Mouse (Mus musculus) hindbrain, embryonic 13.5 days (tissue): ENCODE measurements at regions not wholly inside any gene's neighbourhood (a gene's known extent, or its start where the extent isn't known, plus 50 kb on each side); places are given as distances from the start of the nearest gene placed in this dataset.

Source experiments
- ATAC-seq: fragments of 200-750 bp; cut with Nextera tagmentation; 2 replicates; pipeline ENCODE4 v1.8.0; 2017; ENCODE audit warnings: moderate TSS enrichment; ENCODE audit not compliant: low FRiP score
- H3K27ac ChIP-seq: fragments of 300-500 bp; sonication (generic); 2 replicates; pipeline ENCODE4 v1.5.1; 2015; ENCODE audit warnings: inconsistent platforms, mild to moderate bottlenecking, moderate library complexity
- H3K27me3 ChIP-seq: fragments of 300-500 bp; sonication (generic); 2 replicates; pipeline ENCODE4 v1.6.1; 2015; ENCODE audit warnings: mild to moderate bottlenecking, inconsistent platforms
- H3K36me3 ChIP-seq: fragments of 300-500 bp; sonication (generic); 2 replicates; pipeline ENCODE4 v1.6.1; 2015; ENCODE audit warnings: mild to moderate bottlenecking, inconsistent platforms
- H3K4me1 ChIP-seq: fragments of 300-500 bp; sonication (generic); replicated peaks from 2 replicates; pipeline ENCODE4 v1.6.1; 2015; ENCODE audit warnings: inconsistent platforms
- H3K4me2 ChIP-seq: fragments of 300-500 bp; sonication (generic); 2 replicates; pipeline ENCODE4 v1.6.1; 2015; ENCODE audit warnings: inconsistent platforms, mild to moderate bottlenecking, moderate library complexity
- H3K4me3 ChIP-seq: fragments of 300-500 bp; sonication (generic); 2 replicates; pipeline ENCODE4 v1.5.1; 2015; ENCODE audit warnings: mild to moderate bottlenecking, inconsistent platforms
- H3K9ac ChIP-seq: fragments of 300-500 bp; sonication (generic); 2 replicates; pipeline ENCODE4 v1.6.1; 2015; ENCODE audit warnings: mild to moderate bottlenecking, inconsistent platforms
- H3K9me3 ChIP-seq: fragments of 300-500 bp; sonication (generic); 2 replicates; pipeline ENCODE4 v1.6.1; 2016; ENCODE audit warnings: inconsistent platforms
- WGBS: fragments of 180-500 bp; shearing (Covaris S2); methylation state at CpG from one replicate; pipeline ENCODE4 v1.1.7; 2015; 5-methylcytosine and 5-hydroxymethylcytosine counted together

DNA sequence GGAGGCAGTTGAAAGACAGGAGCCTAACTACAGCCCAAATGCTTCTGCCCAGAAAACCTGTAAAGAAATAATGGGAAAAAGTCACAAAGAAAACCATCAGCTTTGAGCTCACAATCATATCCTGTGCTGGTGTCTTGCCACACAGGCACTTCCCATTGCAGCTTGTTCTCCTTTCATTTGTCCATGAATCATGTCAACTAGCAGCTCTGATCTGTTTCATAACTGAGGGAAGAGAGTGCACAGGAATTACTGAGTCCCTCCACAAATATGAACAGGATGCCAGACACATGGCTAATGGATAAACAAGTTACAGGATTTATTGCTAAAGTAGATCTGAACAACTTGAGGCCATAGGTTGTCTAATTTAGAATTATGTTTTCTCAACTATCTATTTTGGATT is 286.2 kb downstream of the Rnf144a start:
- Histone ChIP-seq H3K9ac (no peak overlapping the region), H3K4me1 (peaks cover 21% of the 10 kb centered on the region)

DNA sequence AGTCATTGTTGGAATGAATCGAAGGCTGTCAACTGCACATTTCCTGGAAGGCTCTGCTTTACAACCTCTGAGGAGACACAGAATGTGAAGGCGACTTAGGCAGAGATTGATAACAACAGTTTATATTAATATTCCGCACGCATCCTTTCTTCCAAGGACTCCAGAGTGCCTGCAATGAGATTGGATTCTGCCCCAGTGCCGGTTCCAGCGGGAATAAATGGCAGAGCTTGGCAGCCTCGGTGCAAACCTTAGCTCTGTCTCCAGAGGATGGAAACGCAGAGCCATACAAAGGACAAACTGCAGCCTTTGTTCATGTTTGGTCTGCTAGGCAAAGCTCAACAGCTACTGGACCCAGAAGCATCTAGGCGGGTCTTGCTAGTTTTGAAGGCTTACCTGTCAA is 288.8 kb downstream of the Rnf144a start:
- H3K9me3 ChIP-seq = no peaks in the 10 kb centered on the region
- no peaks in the 10 kb centered on the region for H3K27me3 ChIP-seq
- H3K4me2 ChIP-seq = no peak overlapping the region
- peak overlapping the region; percentile 1; the same call in 1 of the 2 replicates for H3K9ac ChIP-seq
- peaks cover 21% of the 10 kb centered on the region for H3K4me1 ChIP-seq
- ATAC-seq = peak; percentile 46; the same call in 1 of the 2 replicates
- WGBS = 59% methylated on average over 9 of the region's 9 CpGs
- H3K27ac ChIP-seq = peak overlapping the region; percentile 53
- H3K36me3 ChIP-seq = no peaks in the 10 kb centered on the region
- no peak overlapping the region for H3K4me3 ChIP-seq

More for the DNA sequence above, 286.2 kb downstream of the Rnf144a start:
- Histone ChIP-seq H3K4me3 (no peak overlapping the region), H3K4me2 (no peak overlapping the region), H3K9me3 (no peaks in the 10 kb centered on the region), H3K27me3 (no peaks in the 10 kb centered on the region), H3K36me3 (no peaks in the 10 kb centered on the region), H3K27ac (no peak overlapping the region)
- no peak for ATAC-seq

DNA sequence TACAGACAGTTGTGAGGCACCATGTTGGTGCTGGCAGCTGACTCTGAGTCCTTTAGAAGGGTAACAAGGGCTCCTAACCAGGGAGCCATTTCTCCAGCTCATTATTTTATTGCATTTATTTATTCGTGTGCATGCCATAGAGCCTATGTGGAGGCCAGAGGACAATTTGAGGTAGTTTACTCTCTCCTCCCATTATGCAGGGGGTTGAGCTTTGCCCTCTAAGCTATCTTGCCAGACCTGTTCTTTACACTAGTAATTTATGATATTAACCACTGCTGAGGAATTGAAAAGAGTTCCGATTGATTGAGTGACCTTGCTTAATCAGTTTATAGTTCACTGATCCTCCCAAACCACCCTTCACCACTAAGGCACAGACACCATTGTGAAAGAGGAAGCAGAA is 290.8 kb downstream of the Rnf144a start:
- H3K4me2 ChIP-seq = no peak overlapping the region
- H3K9me3 ChIP-seq = no peaks in the 10 kb centered on the region
- WGBS = 83% methylated on average over 2 of the region's 2 CpGs
- peaks cover 21% of the 10 kb centered on the region for H3K4me1 ChIP-seq
- H3K4me3 ChIP-seq = no peak overlapping the region
- no peak overlapping the region for H3K9ac ChIP-seq
- H3K27me3 ChIP-seq = no peaks in the 10 kb centered on the region
- no peak for ATAC-seq
- no peak overlapping the region for H3K27ac ChIP-seq
- H3K36me3 ChIP-seq = no peaks in the 10 kb centered on the region

DNA sequence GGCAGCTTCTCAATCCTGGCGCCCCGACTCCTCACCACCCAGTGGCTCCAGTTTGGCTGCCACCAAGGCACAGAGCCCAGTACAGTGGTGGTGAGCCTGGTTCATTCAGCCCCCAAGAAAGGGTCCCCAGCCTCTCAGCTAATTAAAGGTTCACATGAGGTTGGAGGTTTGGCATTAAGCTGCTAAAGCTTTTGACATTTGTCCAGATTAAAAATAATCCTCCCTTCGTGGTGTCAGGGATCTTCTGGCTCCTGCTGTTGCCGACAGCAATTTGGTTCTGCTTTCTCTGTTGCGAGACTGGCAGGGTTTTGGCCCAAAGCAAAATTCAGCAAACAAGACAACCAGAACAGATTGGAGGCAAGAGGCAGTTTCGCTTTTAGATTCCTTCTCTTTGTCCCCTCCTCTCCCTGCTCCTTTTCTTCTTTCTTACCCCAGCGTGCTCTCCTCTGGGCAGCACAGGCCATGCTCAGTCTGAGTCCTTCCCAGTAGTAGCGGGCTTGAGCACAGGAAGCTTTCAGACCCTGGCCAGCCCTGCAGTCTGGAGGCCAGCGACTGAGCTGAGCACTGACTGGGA is 299.6 kb downstream of the Rnf144a start:
- Histone ChIP-seq H3K4me3 (no peak overlapping the region), H3K4me2 (no peak overlapping the region), H3K4me1 (peaks cover 18% of the 10 kb centered on the region), H3K36me3 (no peaks in the 10 kb centered on the region), H3K27me3 (no peaks in the 10 kb centered on the region), H3K9me3 (no peaks in the 10 kb centered on the region), H3K27ac (peak overlapping the region; percentile 49), H3K9ac (0 out of 2 replicates have a peak overlapping the region, but pooled peaks have one; percentile 0)
- 54% methylated on average over 9 of the region's 9 CpGs for WGBS
- ATAC-seq = no peak

DNA sequence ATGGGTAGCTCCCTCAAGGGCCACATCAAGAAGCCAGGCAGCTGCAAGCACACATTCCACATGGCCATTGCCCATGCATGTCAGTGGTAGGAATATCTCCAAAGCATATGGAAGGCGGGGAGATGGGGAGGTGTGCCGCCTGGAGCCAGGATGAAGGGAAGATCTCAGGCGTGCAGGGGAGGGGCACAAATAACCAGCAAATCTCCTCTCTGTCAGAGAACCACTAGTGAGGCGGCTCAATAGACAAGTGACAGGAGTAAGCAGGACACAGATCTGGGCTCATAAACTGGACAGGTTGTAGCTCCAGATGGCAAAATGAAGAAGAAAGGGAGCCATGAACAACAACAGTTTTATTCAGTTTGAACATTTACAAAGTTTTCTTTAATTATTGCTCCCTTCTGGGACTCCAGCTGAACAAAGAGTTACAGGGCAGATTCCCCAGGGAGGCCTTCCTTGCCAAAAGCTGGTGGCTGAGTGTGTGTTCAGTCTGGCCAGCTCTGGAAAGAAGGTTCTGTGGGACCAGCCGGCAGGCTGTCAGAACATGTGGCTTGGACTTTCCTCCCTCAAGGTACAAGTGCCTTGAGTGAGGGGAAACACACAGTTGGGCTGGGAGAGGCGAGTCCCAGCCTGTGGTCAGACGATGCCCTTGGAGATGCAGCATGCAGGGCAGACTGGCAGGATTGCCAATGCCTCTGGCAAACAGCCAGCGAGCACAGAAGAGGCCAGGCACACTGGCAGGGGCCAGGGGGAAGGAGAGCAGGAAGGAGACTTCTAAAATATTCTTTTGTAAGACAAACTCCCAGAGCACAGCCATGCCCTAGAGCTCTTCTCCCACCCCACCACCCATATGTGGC is 302.7 kb downstream of the Rnf144a start:
- no peak overlapping the region for H3K9ac ChIP-seq
- no peak overlapping the region for H3K4me2 ChIP-seq
- H3K4me3 ChIP-seq = no peak overlapping the region
- ATAC-seq = peak; percentile 76
- H3K27me3 ChIP-seq = no peaks in the 10 kb centered on the region
- H3K4me1 ChIP-seq = peaks cover 18% of the 10 kb centered on the region
- no peaks in the 10 kb centered on the region for H3K36me3 ChIP-seq
- H3K9me3 ChIP-seq = no peaks in the 10 kb centered on the region
- WGBS = 68% methylated on average over 8 of the region's 8 CpGs
- H3K27ac ChIP-seq = peak overlapping the region; percentile 49

DNA sequence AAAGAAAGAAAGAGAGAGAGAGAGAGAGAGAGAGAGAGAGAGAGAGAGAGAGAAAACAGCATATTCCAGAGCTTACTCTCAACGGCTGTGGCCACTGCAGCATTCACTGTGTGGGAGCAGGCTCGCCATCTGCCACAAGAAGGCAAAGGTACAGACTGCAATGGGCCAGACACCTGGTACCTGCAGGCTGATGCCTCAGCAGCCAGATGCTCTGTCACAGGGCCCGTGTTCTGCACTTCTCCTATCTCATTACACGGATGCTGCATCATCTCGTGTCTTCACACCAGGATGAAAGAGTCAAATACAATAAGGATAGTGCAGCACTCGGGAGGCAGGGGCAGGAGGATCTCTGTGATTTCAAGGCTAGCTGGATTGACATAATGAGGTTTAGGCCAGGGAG is 305.2 kb downstream of the Rnf144a start:
- Histone ChIP-seq H3K9ac (no peak overlapping the region), H3K36me3 (no peaks in the 10 kb centered on the region), H3K9me3 (no peaks in the 10 kb centered on the region), H3K27me3 (no peaks in the 10 kb centered on the region), H3K4me2 (no peak overlapping the region), H3K4me1 (peaks cover 14% of the 10 kb centered on the region), H3K27ac (no peak overlapping the region), H3K4me3 (no peak overlapping the region)
- 89% methylated on average over 6 of the region's 6 CpGs for WGBS
- ATAC-seq = no peak

DNA sequence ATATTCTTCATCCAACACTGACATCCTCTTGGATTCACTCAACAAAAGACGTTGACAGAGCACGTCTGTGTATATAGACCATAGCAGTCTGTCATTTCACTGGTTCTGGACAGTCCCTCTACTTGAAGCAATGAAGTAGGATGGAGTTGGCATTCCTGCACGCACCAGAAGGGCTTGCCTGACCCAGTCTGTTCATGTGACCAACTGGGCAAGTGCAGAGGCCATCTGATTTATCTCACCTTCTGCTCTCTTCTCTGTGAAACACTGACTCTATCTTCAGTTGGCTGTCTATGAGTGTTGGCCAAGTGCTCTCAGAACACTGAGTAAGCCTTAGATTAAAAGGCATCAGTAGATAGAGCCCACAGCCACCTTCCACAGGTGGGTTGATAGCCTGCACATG is 310.7 kb downstream of the Rnf144a start:
- no peak for ATAC-seq
- Histone ChIP-seq H3K4me3 (no peak overlapping the region), H3K9me3 (no peaks in the 10 kb centered on the region), H3K27ac (no peak overlapping the region), H3K27me3 (no peaks in the 10 kb centered on the region), H3K9ac (no peak overlapping the region), H3K4me2 (no peak overlapping the region), H3K36me3 (no peaks in the 10 kb centered on the region), H3K4me1 (no peaks in the 10 kb centered on the region)
- 89% methylated on average over 3 of the region's 3 CpGs for WGBS

DNA sequence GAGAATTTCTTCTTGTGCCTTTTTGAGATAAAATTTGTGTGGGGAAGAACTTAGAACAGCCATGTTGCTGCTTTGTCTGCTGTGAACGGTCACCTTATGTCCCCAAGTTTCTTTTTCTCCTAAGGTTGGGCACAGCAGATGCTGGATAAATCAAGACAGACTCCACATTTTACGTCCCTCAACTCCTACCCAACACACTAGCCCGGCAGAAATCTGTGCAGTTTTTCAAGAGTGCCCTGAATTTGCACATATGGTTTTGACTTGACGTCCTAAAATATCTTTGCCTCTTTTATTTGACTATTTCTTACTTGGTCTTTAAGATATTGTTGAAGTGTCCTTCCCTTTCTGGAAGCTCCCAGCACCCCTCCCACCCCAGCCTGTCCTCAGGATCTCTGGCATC is 312.7 kb downstream of the Rnf144a start:
- Histone ChIP-seq H3K9me3 (no peaks in the 10 kb centered on the region), H3K36me3 (no peaks in the 10 kb centered on the region), H3K4me3 (no peak overlapping the region), H3K27ac (no peak overlapping the region), H3K9ac (no peak overlapping the region), H3K27me3 (no peaks in the 10 kb centered on the region), H3K4me2 (no peak overlapping the region), H3K4me1 (no peaks in the 10 kb centered on the region; the same call in 1 of the 2 replicates)
- ATAC-seq = no peak
- WGBS = 94% methylated on average over 4 of the region's 4 CpGs

DNA sequence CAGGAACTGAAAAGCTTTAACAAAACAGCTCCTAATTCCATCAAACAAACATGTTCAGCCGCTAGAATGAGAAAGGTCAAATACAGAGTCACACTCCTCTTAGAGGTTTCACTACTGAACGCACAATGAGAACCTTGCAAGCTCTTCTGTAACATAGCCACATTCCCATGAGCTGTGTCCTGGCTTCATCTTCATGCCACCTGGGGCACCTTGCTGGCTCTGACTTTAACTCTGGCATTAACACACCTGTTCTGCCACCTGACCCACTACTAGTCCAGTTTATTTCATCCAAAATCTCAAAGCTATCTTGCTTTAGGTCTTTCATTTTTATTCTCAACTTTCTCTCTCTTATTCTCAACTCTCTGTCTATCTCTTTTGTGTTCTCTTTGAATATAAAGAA is 314.9 kb downstream of the Rnf144a start:
- no peak overlapping the region for H3K4me3 ChIP-seq
- 88% methylated on average over 2 of the region's 2 CpGs for WGBS
- no peaks in the 10 kb centered on the region for H3K36me3 ChIP-seq
- no peaks in the 10 kb centered on the region for H3K9me3 ChIP-seq
- H3K4me2 ChIP-seq = no peak overlapping the region
- H3K9ac ChIP-seq = no peak overlapping the region
- no peaks in the 10 kb centered on the region; the same call in 1 of the 2 replicates for H3K4me1 ChIP-seq
- no peak for ATAC-seq
- no peak overlapping the region for H3K27ac ChIP-seq
- no peaks in the 10 kb centered on the region for H3K27me3 ChIP-seq

DNA sequence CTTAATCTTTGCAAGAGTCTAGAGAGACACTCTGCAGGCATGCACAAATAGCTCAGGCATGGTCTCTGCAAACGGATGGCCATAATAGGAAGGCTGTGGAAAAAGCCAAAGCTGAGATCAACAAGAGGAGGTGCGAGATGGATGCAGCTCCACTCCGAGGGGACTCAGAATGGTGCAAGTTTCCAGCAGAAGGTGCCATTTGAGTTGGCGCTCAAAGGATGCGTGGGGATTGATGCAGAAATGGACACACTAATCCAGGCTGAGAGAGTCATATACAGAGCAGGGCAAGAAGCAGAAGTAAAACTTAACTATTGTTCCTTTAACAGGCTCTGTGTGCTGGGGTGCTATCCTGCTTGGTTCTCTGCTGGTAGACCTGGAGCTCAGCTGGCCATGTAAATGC is 315.9 kb downstream of the Rnf144a start:
- Histone ChIP-seq H3K27me3 (no peaks in the 10 kb centered on the region), H3K9me3 (no peaks in the 10 kb centered on the region), H3K4me2 (no peak overlapping the region), H3K4me1 (no peaks in the 10 kb centered on the region; the same call in 1 of the 2 replicates), H3K36me3 (no peaks in the 10 kb centered on the region), H3K27ac (no peak overlapping the region), H3K4me3 (no peak overlapping the region), H3K9ac (no peak overlapping the region)
- no peak for ATAC-seq
- 94% methylated on average over 5 of the region's 5 CpGs for WGBS

DNA sequence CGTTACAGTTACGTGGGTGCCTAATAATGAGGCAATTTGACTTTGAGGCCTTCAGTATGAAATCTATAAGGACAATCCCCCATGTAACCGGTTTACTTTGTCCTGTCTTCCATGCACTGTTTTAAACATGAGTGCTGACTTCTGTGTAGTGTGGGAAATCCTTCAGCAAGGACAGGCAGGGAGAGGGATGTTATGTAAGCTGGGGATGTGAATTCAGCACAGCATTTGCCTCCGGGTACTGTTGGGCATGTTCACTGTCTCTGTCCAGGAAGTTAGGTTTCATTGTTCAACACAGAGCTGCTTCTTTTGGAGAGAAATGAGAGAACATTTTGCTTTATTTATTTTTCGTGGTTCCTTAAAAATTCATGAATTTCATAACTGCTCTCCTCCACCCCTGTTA is 322.7 kb downstream of the Rnf144a start:
- H3K9ac ChIP-seq = no peak overlapping the region
- no peaks in the 10 kb centered on the region for H3K9me3 ChIP-seq
- no peak overlapping the region for H3K4me2 ChIP-seq
- no peaks in the 10 kb centered on the region for H3K36me3 ChIP-seq
- H3K4me3 ChIP-seq = no peak overlapping the region
- no peak for ATAC-seq
- 79% methylated on average over 5 of the region's 5 CpGs for WGBS
- H3K27ac ChIP-seq = no peak overlapping the region
- no peaks in the 10 kb centered on the region for H3K4me1 ChIP-seq
- H3K27me3 ChIP-seq = no peaks in the 10 kb centered on the region

DNA sequence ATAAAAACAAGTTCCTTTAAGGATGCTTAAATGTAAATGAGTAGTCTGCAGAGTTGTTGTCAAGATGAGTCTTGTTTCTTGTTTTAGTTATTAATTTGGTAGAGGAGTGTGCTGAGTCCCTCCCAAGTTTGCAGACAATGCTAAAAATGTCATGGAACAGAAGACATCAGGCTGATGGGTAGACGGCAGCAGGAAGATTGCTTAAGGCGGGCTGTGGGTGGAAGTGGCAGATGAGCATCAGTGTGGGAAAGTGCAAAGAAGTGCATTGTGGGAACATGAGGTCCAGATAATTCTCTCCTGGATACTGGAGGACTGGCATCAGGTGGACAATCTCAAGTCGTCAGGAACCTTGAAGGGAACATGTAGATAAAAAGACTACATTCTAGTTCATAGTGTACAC is 323.2 kb downstream of the Rnf144a start:
- Histone ChIP-seq H3K27me3 (no peaks in the 10 kb centered on the region), H3K27ac (no peak overlapping the region), H3K4me1 (no peaks in the 10 kb centered on the region), H3K9ac (no peak overlapping the region), H3K9me3 (no peaks in the 10 kb centered on the region), H3K4me2 (no peak overlapping the region), H3K36me3 (no peaks in the 10 kb centered on the region), H3K4me3 (no peak overlapping the region)
- no peak for ATAC-seq
- 82% methylated on average over 3 of the region's 3 CpGs for WGBS

DNA sequence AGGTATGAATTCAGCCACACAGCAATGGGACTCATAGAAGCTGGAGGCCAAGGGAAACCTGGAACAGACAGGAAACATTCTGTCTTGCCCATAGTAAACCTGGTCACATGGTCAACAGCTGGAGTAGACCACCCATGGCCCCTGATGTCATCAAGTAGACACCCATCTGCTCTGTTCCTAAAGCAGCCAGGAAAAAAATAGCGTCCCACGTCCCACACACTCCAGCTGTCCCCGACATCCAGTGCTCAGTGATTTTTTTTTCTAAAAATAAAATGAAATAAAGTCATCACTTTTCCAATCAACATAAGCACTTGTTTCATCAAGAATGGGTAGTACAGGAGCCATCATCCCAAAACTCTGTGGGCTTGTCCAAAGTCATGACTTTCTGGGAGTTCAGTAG is 326.7 kb downstream of the Rnf144a start:
- Histone ChIP-seq H3K4me2 (no peak overlapping the region), H3K4me1 (no peaks in the 10 kb centered on the region), H3K9ac (no peak overlapping the region), H3K9me3 (no peaks in the 10 kb centered on the region), H3K36me3 (no peaks in the 10 kb centered on the region), H3K27ac (no peak overlapping the region), H3K27me3 (no peaks in the 10 kb centered on the region), H3K4me3 (no peak overlapping the region)
- 84% methylated on average over 3 of the region's 3 CpGs for WGBS
- no peak for ATAC-seq
